Mouse (Mus musculus): ENCODE measurements around the gene Nckipsd.
A peak's percentile ranks its signal among the peaks of the same experiment; 100 is the strongest.

GRCm38 (mm10) chr9:108819495-108819894 is 11.3 kb downstream of the Nckipsd start:
- TF ChIP-seq CTCF (IDR thresholded peaks at IDR 0.05; ENCODE audit: low read depth, low read length) (peak; percentile 47), POLR2AphosphoS5 (IDR thresholded peaks at IDR 0.05; ENCODE audit: insufficient replicate concordance, low read depth, low read length) (no peak), GATA1 (IDR thresholded peaks at IDR 0.05; ENCODE audit: borderline replicate concordance, low read length) (no peak)

Measured in G1E (cell line).